In the genomic region with DNA sequence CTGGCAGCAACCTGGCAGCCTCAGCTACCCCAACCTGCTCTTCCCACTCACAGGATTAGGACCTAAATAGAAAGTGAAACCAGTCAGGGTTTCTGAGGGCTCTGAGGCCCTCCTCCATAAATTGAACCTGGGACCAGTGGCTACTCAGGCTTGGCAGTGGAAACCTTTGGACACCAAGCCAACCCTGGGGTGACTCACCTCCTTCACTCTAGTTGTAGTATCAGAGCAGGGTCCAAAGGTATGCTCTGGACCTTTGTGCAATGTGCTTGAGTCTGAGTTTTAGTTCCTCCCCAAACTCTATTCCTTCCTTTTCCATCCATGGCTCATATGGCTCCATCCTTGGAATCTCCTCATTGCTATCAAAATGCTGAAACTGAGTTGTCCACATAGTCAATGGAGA, we compare ENCODE assay signal across 30 mouse cellular contexts. TPM values are rescaled to one million over a fixed set of nuclear protein-coding genes. Genes with fewer than 3 reads are reported as not detected.
A peak's percentile ranks its signal among the peaks of the same experiment; 100 is the strongest.
DNase-seq lines count a peak whose midpoint lies in the region; ATAC-seq and TF ChIP-seq lines count a peak whose summit lies in the region.
"Had no signal": no experiment of that assay in that cellular context is flagged by ENCODE, and none has a peak within 500 bp of the region (broad histone marks: within the 10 kb centered on the region; RNA-seq: fewer than 3 reads in every experiment).

No protein-coding gene starts in this region.

- no peaks in the 10 kb centered on the region for H3K36me3 ChIP-seq in liver, adult 2 months (ENCODE audit: control insufficient read depth, insufficient read depth, low read length)
- no peaks in the 10 kb centered on the region for H3K36me3 ChIP-seq in liver, embryonic 12.5 days
- no peaks in the 10 kb centered on the region for H3K36me3 ChIP-seq in stomach, embryonic 16.5 days (ENCODE audit: control insufficient read depth, insufficient read depth, low read length)
- no peaks in the 10 kb centered on the region for H3K36me3 ChIP-seq in stomach, postnatal 0 days (ENCODE audit: control insufficient read depth, insufficient read depth, low read length)
- H3K36me3 ChIP-seq in intestine, embryonic 16.5 days (ENCODE audit: control insufficient read depth, insufficient read depth, low read length) = no peaks in the 10 kb centered on the region
- H3K36me3 ChIP-seq: embryonic facial prominence, embryonic 13.5 days; embryonic facial prominence, embryonic 15.5 days; forebrain, embryonic 10.5 days; forebrain, embryonic 12.5 days had no signal

- DNase-seq in liver, adult 2 months (ENCODE audit: extremely low read depth, low read depth, low spot score) = peak; percentile 7
- no peak for DNase-seq in stomach, postnatal 0 days (ENCODE audit: low spot score)
- DNase-seq in layer of hippocampus, postnatal 25 days (ENCODE audit: extremely low spot score in 1 of 2, low spot score in 1 of 2) = no peak
- DNase-seq in layer of hippocampus, adult 11-12 months (ENCODE audit: low spot score) = no peak
- DNase-seq: adrenal gland, adult 2 months; adrenal gland, postnatal 10 days; adrenal gland, postnatal 25 days; cerebellum, adult 11 months; cerebellum, adult 18-20 months; cerebellum, adult 8-10 months; cerebellum, adult 9-11 months; cerebellum, postnatal 14 days; cerebellum, postnatal 36 days; embryo, embryonic 11 days had no signal

- H3K9me3 ChIP-seq in liver, embryonic 12.5 days (replicated peaks) = no peaks in the 10 kb centered on the region
- no peaks in the 10 kb centered on the region for H3K9me3 ChIP-seq in stomach, embryonic 16.5 days (replicated peaks; ENCODE audit: control insufficient read depth, low read length)
- no peaks in the 10 kb centered on the region for H3K9me3 ChIP-seq in stomach, postnatal 0 days (ENCODE audit: control insufficient read depth, low read length)
- no peaks in the 10 kb centered on the region for H3K9me3 ChIP-seq in intestine, embryonic 16.5 days (ENCODE audit: control insufficient read depth, low read length)
- H3K9me3 ChIP-seq: embryonic facial prominence, embryonic 15.5 days; forebrain, embryonic 12.5 days had no signal

- TF ChIP-seq POLR2A in liver, adult 2 months (IDR thresholded peaks at IDR 0.05; ENCODE audit: extremely low read depth, insufficient read depth, low read length) = no peak

- no peak overlapping the region for H3K4me3 ChIP-seq in liver, adult 2 months (ENCODE audit: insufficient read depth, low read depth, low read length)
- no peak overlapping the region for H3K4me3 ChIP-seq in liver, embryonic 12.5 days
- H3K4me3 ChIP-seq in stomach, embryonic 16.5 days (replicated peaks; ENCODE audit: low read length) = no peak overlapping the region
- H3K4me3 ChIP-seq in stomach, postnatal 0 days (ENCODE audit: low read depth, low read length) = no peak overlapping the region
- no peak overlapping the region for H3K4me3 ChIP-seq in intestine, embryonic 16.5 days (ENCODE audit: low read length)
- H3K4me3 ChIP-seq: embryonic facial prominence, embryonic 13.5 days; embryonic facial prominence, embryonic 15.5 days; erythroblast, embryonic 14.5 days; forebrain, embryonic 10.5 days; forebrain, embryonic 12.5 days had no signal

- no peak overlapping the region for H3K4me2 ChIP-seq in liver, embryonic 12.5 days
- no peak overlapping the region for H3K4me2 ChIP-seq in stomach, embryonic 16.5 days (ENCODE audit: low read depth, low read length)
- no peak overlapping the region for H3K4me2 ChIP-seq in stomach, postnatal 0 days (replicated peaks; ENCODE audit: low read depth)
- no peak overlapping the region for H3K4me2 ChIP-seq in intestine, embryonic 16.5 days (ENCODE audit: low read depth, low read length)
- H3K4me2 ChIP-seq: embryonic facial prominence, embryonic 13.5 days; embryonic facial prominence, embryonic 15.5 days; forebrain, embryonic 12.5 days had no signal

- no peak for TF ChIP-seq EP300 in stomach, postnatal 0 days (optimal IDR thresholded peaks at IDR 0.05)

- no peaks in the 10 kb centered on the region for H3K4me1 ChIP-seq in liver, adult 2 months (ENCODE audit: control insufficient read depth, insufficient read depth, low read length)
- no peaks in the 10 kb centered on the region for H3K4me1 ChIP-seq in liver, embryonic 12.5 days
- H3K4me1 ChIP-seq in stomach, embryonic 16.5 days (ENCODE audit: control insufficient read depth, insufficient read depth, low read length) = no peaks in the 10 kb centered on the region
- no peaks in the 10 kb centered on the region for H3K4me1 ChIP-seq in stomach, postnatal 0 days (replicated peaks; ENCODE audit: control insufficient read depth, insufficient read depth)
- no peaks in the 10 kb centered on the region for H3K4me1 ChIP-seq in intestine, embryonic 16.5 days (ENCODE audit: control insufficient read depth, insufficient read depth, low read length)
- H3K4me1 ChIP-seq: embryonic facial prominence, embryonic 13.5 days; embryonic facial prominence, embryonic 15.5 days; forebrain, embryonic 10.5 days; forebrain, embryonic 12.5 days had no signal

- no peak overlapping the region for H3K27ac ChIP-seq in liver, adult 2 months (replicated peaks; ENCODE audit: insufficient read depth, low read depth, low read length)
- H3K27ac ChIP-seq in liver, embryonic 12.5 days = no peak overlapping the region
- no peak overlapping the region for H3K27ac ChIP-seq in stomach, embryonic 16.5 days (ENCODE audit: low read length)
- H3K27ac ChIP-seq in stomach, postnatal 0 days (replicated peaks) = no peak overlapping the region
- no peak overlapping the region for H3K27ac ChIP-seq in intestine, embryonic 16.5 days (ENCODE audit: low read length)
- H3K27ac ChIP-seq: embryonic facial prominence, embryonic 13.5 days; embryonic facial prominence, embryonic 15.5 days; forebrain, embryonic 10.5 days; forebrain, embryonic 12.5 days had no signal

- TF ChIP-seq CTCF in liver, adult 2 months (IDR thresholded peaks at IDR 0.05; ENCODE audit: low read depth, low read length) = no peak
- TF ChIP-seq CTCF in stomach, postnatal 0 days (IDR thresholded peaks at IDR 0.05; ENCODE audit: low read depth) = no peak

- no peaks in the 10 kb centered on the region for H3K79me2 ChIP-seq in liver, adult 2 months (ENCODE audit: control insufficient read depth, insufficient read depth, low read length)

- no peaks in the 10 kb centered on the region for H3K27me3 ChIP-seq in liver, adult 2 months (ENCODE audit: control insufficient read depth, insufficient read depth, low read length)
- no peaks in the 10 kb centered on the region for H3K27me3 ChIP-seq in liver, embryonic 12.5 days (replicated peaks)
- H3K27me3 ChIP-seq in stomach, embryonic 16.5 days (ENCODE audit: control insufficient read depth, insufficient read depth, low read length) = no peaks in the 10 kb centered on the region
- H3K27me3 ChIP-seq in stomach, postnatal 0 days (ENCODE audit: control insufficient read depth, insufficient read depth, low read length) = no peaks in the 10 kb centered on the region
- no peaks in the 10 kb centered on the region for H3K27me3 ChIP-seq in intestine, embryonic 16.5 days (replicated peaks; ENCODE audit: control insufficient read depth, insufficient read depth, low read length)
- H3K27me3 ChIP-seq: embryonic facial prominence, embryonic 13.5 days; embryonic facial prominence, embryonic 15.5 days; forebrain, embryonic 12.5 days had no signal

- no peak overlapping the region for H3K9ac ChIP-seq in liver, adult 2 months (ENCODE audit: low read depth, low read length)
- H3K9ac ChIP-seq in liver, embryonic 12.5 days = no peak overlapping the region
- no peak overlapping the region for H3K9ac ChIP-seq in stomach, embryonic 16.5 days (ENCODE audit: low read length)
- no peak overlapping the region for H3K9ac ChIP-seq in stomach, postnatal 0 days (ENCODE audit: low read length)
- H3K9ac ChIP-seq in intestine, embryonic 16.5 days (ENCODE audit: low read depth, low read length) = no peak overlapping the region
- H3K9ac ChIP-seq: embryonic facial prominence, embryonic 13.5 days; embryonic facial prominence, embryonic 15.5 days; forebrain, embryonic 12.5 days had no signal

- no peak for ATAC-seq in liver, embryonic 12.5 days
- ATAC-seq in stomach, embryonic 16.5 days (ENCODE audit: insufficient read depth, low FRiP score) = 0 out of 2 replicates have a peak, but pooled peaks have one; percentile 53
- no peak for ATAC-seq in stomach, postnatal 0 days (ENCODE audit: low FRiP score, low TSS enrichment)
- peak; percentile 98 for ATAC-seq in intestine, embryonic 16.5 days
- ATAC-seq: forebrain, embryonic 14.5 days had no signal

RNA-seq across cellular contexts. Expression of gene Olfr107, which starts 14.4 kb away (rescaled TPM):
- not detected in 2 replicates for total RNA-seq in liver, adult 2 months (2014; rRNA removed)
- polyA plus RNA-seq in liver, adult 2 months (2012; rRNA removed) = not detected in 2 replicates
- not detected in 2 replicates for polyA plus RNA-seq in liver, embryonic 12.5 days (2016; fragmentation: Nextera tagmentation; extraction: Ambion mirVana)
- polyA plus RNA-seq in stomach, embryonic 16.5 days (2015; fragmentation: Nextera tagmentation; extraction: Ambion mirVana) = not detected in 2 replicates
- polyA plus RNA-seq in stomach, postnatal 0 days (2015; fragmentation: Nextera tagmentation; extraction: Ambion mirVana) = not detected in 2 replicates
- polyA plus RNA-seq in intestine, embryonic 16.5 days (2015; fragmentation: Nextera tagmentation; extraction: Ambion mirVana) = not detected in 2 replicates
- not detected for total RNA-seq in layer of hippocampus, postnatal 25 days (2021)
- total RNA-seq: adrenal gland, adult 2 months; adrenal gland, postnatal 10 days; adrenal gland, postnatal 25 days; adrenal gland, postnatal 4 days; common myeloid progenitor, adult 5-6 weeks; ES-E14; MEL had no signal
- polyA plus RNA-seq: adrenal gland, adult 2 months; brain, embryonic 14.5 days; C2C12; embryonic facial prominence, embryonic 11.5 days; embryonic facial prominence, embryonic 13.5 days; erythroblast, embryonic 14.5 days; forebrain, embryonic 10.5 days; forebrain, embryonic 12.5 days; forebrain, embryonic 14.5 days had no signal

RNA-seq across cellular contexts. Expression of gene Olfr106-ps, which starts 23.2 kb away (rescaled TPM):
- not detected in 2 replicates for total RNA-seq in liver, adult 2 months (2014; rRNA removed)
- polyA plus RNA-seq in liver, adult 2 months (2012; rRNA removed) = not detected in 2 replicates
- not detected in 2 replicates for polyA plus RNA-seq in liver, embryonic 12.5 days (2016; fragmentation: Nextera tagmentation; extraction: Ambion mirVana)
- polyA plus RNA-seq in stomach, embryonic 16.5 days (2015; fragmentation: Nextera tagmentation; extraction: Ambion mirVana) = not detected in 2 replicates
- not detected in 2 replicates for polyA plus RNA-seq in stomach, postnatal 0 days (2015; fragmentation: Nextera tagmentation; extraction: Ambion mirVana)
- not detected in 2 replicates for polyA plus RNA-seq in intestine, embryonic 16.5 days (2015; fragmentation: Nextera tagmentation; extraction: Ambion mirVana)
- total RNA-seq in layer of hippocampus, postnatal 25 days (2021) = not detected
- total RNA-seq: adrenal gland, adult 2 months; adrenal gland, postnatal 10 days; adrenal gland, postnatal 25 days; adrenal gland, postnatal 4 days; common myeloid progenitor, adult 5-6 weeks; ES-E14; MEL had no signal
- polyA plus RNA-seq: adrenal gland, adult 2 months; brain, embryonic 14.5 days; C2C12; embryonic facial prominence, embryonic 11.5 days; embryonic facial prominence, embryonic 13.5 days; erythroblast, embryonic 14.5 days; forebrain, embryonic 10.5 days; forebrain, embryonic 12.5 days; forebrain, embryonic 14.5 days had no signal

RNA-seq across cellular contexts. Expression of gene Olfr108, which starts 31.9 kb away (rescaled TPM):
- total RNA-seq in liver, adult 2 months (2014; rRNA removed) = not detected in 2 replicates
- not detected in 2 replicates for polyA plus RNA-seq in liver, adult 2 months (2012; rRNA removed)
- polyA plus RNA-seq in liver, embryonic 12.5 days (2016; fragmentation: Nextera tagmentation; extraction: Ambion mirVana) = not detected in 2 replicates
- not detected in 2 replicates for polyA plus RNA-seq in stomach, embryonic 16.5 days (2015; fragmentation: Nextera tagmentation; extraction: Ambion mirVana)
- not detected in 2 replicates for polyA plus RNA-seq in stomach, postnatal 0 days (2015; fragmentation: Nextera tagmentation; extraction: Ambion mirVana)
- polyA plus RNA-seq in intestine, embryonic 16.5 days (2015; fragmentation: Nextera tagmentation; extraction: Ambion mirVana) = not detected in 2 replicates
- total RNA-seq in layer of hippocampus, postnatal 25 days (2021) = not detected
- total RNA-seq: adrenal gland, adult 2 months; adrenal gland, postnatal 10 days; adrenal gland, postnatal 25 days; adrenal gland, postnatal 4 days; common myeloid progenitor, adult 5-6 weeks; ES-E14; MEL had no signal
- polyA plus RNA-seq: adrenal gland, adult 2 months; brain, embryonic 14.5 days; C2C12; embryonic facial prominence, embryonic 11.5 days; embryonic facial prominence, embryonic 13.5 days; embryonic facial prominence, embryonic 15.5 days; erythroblast, embryonic 14.5 days; forebrain, embryonic 10.5 days; forebrain, embryonic 12.5 days; forebrain, embryonic 14.5 days had no signal

RNA-seq across cellular contexts. Expression of gene Olfr105-ps, which starts 34.5 kb away (rescaled TPM):
- total RNA-seq in liver, adult 2 months (2014; rRNA removed) = not detected in 2 replicates
- not detected in 2 replicates for polyA plus RNA-seq in liver, adult 2 months (2012; rRNA removed)
- not detected in 2 replicates for polyA plus RNA-seq in liver, embryonic 12.5 days (2016; fragmentation: Nextera tagmentation; extraction: Ambion mirVana)
- not detected in 2 replicates for polyA plus RNA-seq in stomach, embryonic 16.5 days (2015; fragmentation: Nextera tagmentation; extraction: Ambion mirVana)
- not detected in 2 replicates for polyA plus RNA-seq in stomach, postnatal 0 days (2015; fragmentation: Nextera tagmentation; extraction: Ambion mirVana)
- polyA plus RNA-seq in intestine, embryonic 16.5 days (2015; fragmentation: Nextera tagmentation; extraction: Ambion mirVana) = not detected in 2 replicates
- total RNA-seq in layer of hippocampus, postnatal 25 days (2021) = not detected
- total RNA-seq: adrenal gland, adult 2 months; adrenal gland, postnatal 10 days; adrenal gland, postnatal 25 days; adrenal gland, postnatal 4 days; common myeloid progenitor, adult 5-6 weeks; ES-E14; MEL had no signal
- polyA plus RNA-seq: adrenal gland, adult 2 months; brain, embryonic 14.5 days; C2C12; embryonic facial prominence, embryonic 11.5 days; embryonic facial prominence, embryonic 13.5 days; embryonic facial prominence, embryonic 15.5 days; erythroblast, embryonic 14.5 days; forebrain, embryonic 10.5 days; forebrain, embryonic 12.5 days; forebrain, embryonic 14.5 days had no signal

RNA-seq across cellular contexts. Expression of gene Olfr109, which starts 45.3 kb away (rescaled TPM):
- not detected in 2 replicates for total RNA-seq in liver, adult 2 months (2014; rRNA removed)
- polyA plus RNA-seq in liver, adult 2 months (2012; rRNA removed) = not detected in 2 replicates
- polyA plus RNA-seq in liver, embryonic 12.5 days (2016; fragmentation: Nextera tagmentation; extraction: Ambion mirVana) = not detected in 2 replicates
- not detected in 2 replicates for polyA plus RNA-seq in stomach, embryonic 16.5 days (2015; fragmentation: Nextera tagmentation; extraction: Ambion mirVana)
- polyA plus RNA-seq in stomach, postnatal 0 days (2015; fragmentation: Nextera tagmentation; extraction: Ambion mirVana) = 0.02 TPM in 1 of 2 replicates, not detected in the other
- polyA plus RNA-seq in intestine, embryonic 16.5 days (2015; fragmentation: Nextera tagmentation; extraction: Ambion mirVana) = not detected in 2 replicates
- not detected for total RNA-seq in layer of hippocampus, postnatal 25 days (2021)
- total RNA-seq: adrenal gland, adult 2 months; adrenal gland, postnatal 10 days; adrenal gland, postnatal 25 days; adrenal gland, postnatal 4 days; common myeloid progenitor, adult 5-6 weeks; ES-E14; MEL had no signal
- polyA plus RNA-seq: adrenal gland, adult 2 months; brain, embryonic 14.5 days; C2C12; embryonic facial prominence, embryonic 11.5 days; embryonic facial prominence, embryonic 13.5 days; embryonic facial prominence, embryonic 15.5 days; erythroblast, embryonic 14.5 days; forebrain, embryonic 10.5 days; forebrain, embryonic 12.5 days; forebrain, embryonic 14.5 days had no signal

Comparison
In these comparisons a context has a peak if more than half of its experiments do, and no peak if none do; other contexts are left out.
1. ATAC-seq: peak in stomach, embryonic 16.5 days (single experiment) and intestine, embryonic 16.5 days (single experiment); none in liver, embryonic 12.5 days (single experiment) and stomach, postnatal 0 days (single experiment).